Mouse (Mus musculus): ENCODE results near the gene Aspn.

- no peak for TF ChIP-seq POLR2A (IDR thresholded peaks at IDR 0.05; ENCODE audit: low read depth, low read length)
- TF ChIP-seq CTCF (conservative IDR thresholded peaks at IDR 0.05; ENCODE audit: insufficient read depth, insufficient read length, low read depth, low read length) = no peak
These were observed 64.5 kb downstream of the Aspn start for GRCm38 (mm10) chr13:49608589-49609322.
